Mouse (Mus musculus) C2C12 (cell line): Measurements from ENCODE around the gene Crip2.

Experiments
- CEBPB ChIP-seq: IDR thresholded peaks from one replicate; pipeline ENCODE4 v1.6.1; 2011; ENCODE audit warnings: low read depth, mild to moderate bottlenecking, control low read depth, moderate library complexity
- CTCF ChIP-seq: IDR thresholded peaks from one replicate; pipeline ENCODE4 v1.5.1; 2011; ENCODE audit not compliant: control insufficient read depth, insufficient read depth, insufficient read length
- USF1 ChIP-seq: IDR thresholded peaks from one replicate; pipeline ENCODE4 v1.6.1; 2011; ENCODE audit warnings: low read depth, mild to moderate bottlenecking, control low read depth, moderate library complexity

- TF ChIP-seq CTCF, result no peak
- no peak for TF ChIP-seq CEBPB
- no peak for TF ChIP-seq USF1
These were observed 41.0 kb downstream of the Crip2 start for GRCm38 (mm10) chr12:113181020-113181419.
